Mouse (Mus musculus) neural tube, embryonic 11.5 days (tissue): Measurements from ENCODE around the gene Gm10198. TPM values are rescaled to one million over a fixed set of nuclear protein-coding genes. Genes with fewer than 3 reads are reported as not detected.

ENCODE experiments used
- ATAC-seq: fragments of 200-750 bp; cut with Nextera tagmentation; 2 replicates; pipeline ENCODE4 v1.8.0; 2017; ENCODE audit warnings: moderate number of reproducible peaks, mild to moderate bottlenecking, moderate TSS enrichment, moderate library complexity; ENCODE audit not compliant: insufficient read depth, low FRiP score, low TSS enrichment
- DNase-seq: peaks from one replicate; pipeline ENCODE4 v3.0.0-alpha.2; 2015; ENCODE audit warnings: low spot score
- H3K27ac ChIP-seq: fragments of 300-500 bp; sonication (generic); 2 replicates; pipeline ENCODE4 v1.5.1; 2014; ENCODE audit warnings: low read depth, mild to moderate bottlenecking, low read length
- H3K27me3 ChIP-seq: fragments of 300-500 bp; sonication (generic); 2 replicates; pipeline ENCODE4 v1.6.1; 2014; ENCODE audit warnings: mild to moderate bottlenecking, low read length, mixed read lengths; ENCODE audit not compliant: control insufficient read depth, insufficient read depth
- H3K36me3 ChIP-seq: fragments of 300-500 bp; sonication (generic); 2 replicates; pipeline ENCODE4 v1.6.1; 2014; ENCODE audit warnings: mild to moderate bottlenecking, low read length, moderate library complexity, mixed read lengths; ENCODE audit not compliant: control insufficient read depth, insufficient read depth
- H3K4me1 ChIP-seq: fragments of 300-500 bp; sonication (generic); 2 replicates; pipeline ENCODE4 v1.6.1; 2014; ENCODE audit warnings: low read length, mixed read lengths; ENCODE audit not compliant: control insufficient read depth, insufficient read depth
- H3K4me2 ChIP-seq: fragments of 300-500 bp; sonication (generic); 2 replicates; pipeline ENCODE4 v1.6.1; 2014; ENCODE audit warnings: low read depth, mild to moderate bottlenecking, moderate library complexity
- H3K4me3 ChIP-seq: fragments of 300-500 bp; sonication (generic); 2 replicates; pipeline ENCODE4 v1.5.1; 2014; ENCODE audit warnings: low read depth, low read length
- H3K9ac ChIP-seq: fragments of 300-500 bp; sonication (generic); 2 replicates; pipeline ENCODE4 v1.6.1; 2014; ENCODE audit warnings: mild to moderate bottlenecking, low read length
- H3K9me3 ChIP-seq: fragments of 300-500 bp; sonication (generic); 2 replicates; pipeline ENCODE4 v1.6.1; 2016; ENCODE audit warnings: low read length; ENCODE audit not compliant: control insufficient read depth
- WGBS: fragments of 180-500 bp; shearing (Covaris S2); extraction: QIAGEN DNeasy Blood & Tissue Kit; methylation state at CpG from one replicate; pipeline ENCODE4 v1.1.7; 2014; 5-methylcytosine and 5-hydroxymethylcytosine counted together
- polyA plus RNA-seq: library from polyadenylated mRNA; unstranded; fragments of >200 nt; fragmentation: Nextera tagmentation; extraction: Ambion mirVana; gene quantifications from 2 replicates; pipeline ENCODE4 v1.2.1, GENCODE M21; 2014

Gene Gm10198
- polyA plus RNA-seq, 1 experiment from 2014 or later: not detected

DNA sequence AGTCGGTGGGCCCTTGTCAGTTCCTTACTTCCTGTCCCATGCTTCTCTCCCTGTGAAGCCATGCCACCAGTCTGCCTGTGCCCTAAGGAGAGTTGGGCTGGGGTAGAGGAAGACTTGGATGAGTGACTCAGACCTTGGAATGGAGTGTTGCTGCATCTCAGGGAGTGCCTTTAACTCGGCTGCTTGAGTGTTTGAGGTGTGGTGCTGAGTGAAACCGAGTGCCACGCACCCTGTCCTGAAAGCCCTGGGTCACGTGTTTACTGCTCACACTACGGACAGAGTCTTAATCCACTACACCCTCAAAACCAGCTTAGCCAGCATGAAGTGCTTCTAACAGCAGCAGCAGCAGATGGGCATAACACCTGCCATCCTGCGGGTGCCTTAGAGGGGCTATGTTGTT, 30.5 kb downstream of the Gm10198 start:
- Histone ChIP-seq H3K36me3 (no peaks in the 10 kb centered on the region), H3K9me3 (no peaks in the 10 kb centered on the region), H3K9ac (no peak overlapping the region), H3K4me3 (no peak overlapping the region), H3K27me3 (no peaks in the 10 kb centered on the region), H3K4me1 (no peaks in the 10 kb centered on the region), H3K4me2 (no peak overlapping the region), H3K27ac (no peak overlapping the region)
- ATAC-seq: no peak
- WGBS: 82% methylated on average over 7 of the region's 7 CpGs
- DNase-seq: no peak

- 70% methylated on average over 6 of the region's 6 CpGs for WGBS
- no peak overlapping the region for H3K4me3 ChIP-seq
- H3K27me3 ChIP-seq: no peaks in the 10 kb centered on the region
- no peak overlapping the region for H3K9ac ChIP-seq
- H3K36me3 ChIP-seq: no peaks in the 10 kb centered on the region
- H3K4me2 ChIP-seq: no peak overlapping the region
- no peak for ATAC-seq
- H3K4me1 ChIP-seq: no peaks in the 10 kb centered on the region
- DNase-seq: no peak
- H3K27ac ChIP-seq: no peak overlapping the region
- H3K9me3 ChIP-seq: no peaks in the 10 kb centered on the region
Measured at GRCm38 (mm10) chr13:111624115-111624514, 31.5 kb downstream of the Gm10198 start.

DNA sequence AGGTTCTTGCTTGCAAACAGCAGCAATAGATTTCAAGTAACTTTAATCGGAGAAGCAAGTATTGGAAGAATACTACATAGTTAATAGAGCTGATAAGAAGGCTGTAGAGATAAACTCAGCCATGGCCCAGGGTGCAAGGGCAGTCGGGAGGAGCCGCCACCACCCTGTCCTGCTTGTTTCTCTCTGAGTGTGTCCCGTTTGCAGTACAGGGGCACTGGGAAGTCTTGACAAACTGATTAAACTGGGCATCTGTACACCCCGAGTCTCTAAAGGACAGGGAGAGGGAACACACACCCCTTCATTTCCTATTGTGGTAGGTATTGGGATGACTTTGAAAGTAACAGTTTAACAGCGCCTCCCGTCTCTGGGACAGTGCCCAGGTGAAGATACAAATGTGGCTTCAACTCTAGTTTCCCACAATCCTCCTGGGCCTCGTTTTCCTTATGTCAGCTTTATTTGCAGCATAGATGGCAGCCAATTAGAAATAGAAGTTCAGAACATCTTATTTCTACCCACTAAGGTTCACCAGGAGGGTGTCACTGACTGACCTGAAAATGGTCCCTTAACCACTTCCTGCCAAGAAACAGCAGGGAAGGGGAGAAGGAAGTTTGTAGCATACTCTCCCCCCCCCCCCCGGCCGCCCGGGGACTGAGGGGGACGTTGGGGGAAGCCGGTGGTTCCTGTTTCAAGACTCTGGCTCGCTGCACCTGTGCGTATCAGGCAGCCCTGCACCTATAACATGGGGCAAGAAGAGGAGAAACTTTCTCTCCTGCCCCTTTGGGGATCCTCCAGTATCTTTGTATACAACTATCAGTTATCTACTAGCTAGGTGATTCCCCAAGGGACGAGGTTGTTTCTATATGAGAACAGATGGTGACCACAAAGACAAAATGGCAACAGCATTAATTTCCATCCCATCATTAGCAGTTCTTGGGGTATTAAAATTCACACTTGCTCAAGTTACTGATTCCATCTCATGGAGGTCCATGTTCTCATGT, 41.9 kb downstream of the Gm10198 start:
- Histone ChIP-seq H3K36me3 (no peaks in the 10 kb centered on the region), H3K27ac (no peak overlapping the region), H3K27me3 (no peaks in the 10 kb centered on the region), H3K4me2 (no peak overlapping the region), H3K4me3 (no peak overlapping the region), H3K9me3 (no peaks in the 10 kb centered on the region), H3K9ac (no peak overlapping the region), H3K4me1 (no peaks in the 10 kb centered on the region)
- ATAC-seq (no peak), DNase-seq (no peak)
- WGBS: 87% methylated on average over 16 of the region's 16 CpGs

- no peak for DNase-seq
- Histone ChIP-seq H3K4me1 (no peaks in the 10 kb centered on the region), H3K27ac (no peak overlapping the region), H3K9me3 (no peaks in the 10 kb centered on the region), H3K27me3 (no peaks in the 10 kb centered on the region), H3K36me3 (no peaks in the 10 kb centered on the region), H3K4me2 (no peak overlapping the region), H3K9ac (no peak overlapping the region), H3K4me3 (no peak overlapping the region)
- 90% methylated on average over 6 of the region's 6 CpGs for WGBS
- ATAC-seq: no peak
Measured at GRCm38 (mm10) chr13:111640319-111640718, 47.7 kb downstream of the Gm10198 start.

Other genes starting within 250 kb of the Gm10198 start
- 129 and 135 TPM in 2 replicates for gene Gpbp1, start 102.7 kb upstream of the Gm10198 start, polyA plus RNA-seq
- not detected in 2 replicates for gene Gm49496, start 42.8 kb upstream of the Gm10198 start, polyA plus RNA-seq
- gene Mier3, start 88.2 kb downstream of the Gm10198 start, polyA plus RNA-seq: 24.9 and 26.8 TPM in 2 replicates
- gene Map3k1, start 216.2 kb downstream of the Gm10198 start, polyA plus RNA-seq: 13.9 TPM in 2 replicates